Mouse (Mus musculus) small intestine, adult 2 months (tissue): ENCODE results near the gene Ntrk3. TPM values are rescaled to one million over a fixed set of nuclear protein-coding genes. Genes with fewer than 3 reads are reported as not detected.
A peak's percentile ranks its signal among the peaks of the same experiment; 100 is the strongest.

ENCODE experiments used
- H3K27ac ChIP-seq: fragments of 200-500 bp; 2 replicates; pipeline ENCODE4 v1.5.1; 2012; ENCODE audit warnings: low read depth, low read length, control low read depth, inconsistent platforms; ENCODE audit not compliant: insufficient read depth
- H3K27me3 ChIP-seq: fragments of 200-500 bp; 2 replicates; pipeline ENCODE4 v1.6.1; 2012; ENCODE audit warnings: mild to moderate bottlenecking, moderate library complexity, low read length, inconsistent platforms; ENCODE audit not compliant: control insufficient read depth, insufficient read depth
- H3K36me3 ChIP-seq: fragments of 200-500 bp; 2 replicates; pipeline ENCODE4 v1.6.1; 2012; ENCODE audit warnings: mild to moderate bottlenecking, low read length, control low read depth, inconsistent platforms; ENCODE audit not compliant: control insufficient read depth, insufficient read depth
- H3K4me1 ChIP-seq: fragments of 200-500 bp; 2 replicates; pipeline ENCODE4 v1.6.1; 2012; ENCODE audit warnings: low read length, inconsistent platforms, mixed read lengths; ENCODE audit not compliant: control insufficient read depth, insufficient read depth, insufficient read length
- H3K4me3 ChIP-seq: fragments of 200-500 bp; 2 replicates; pipeline ENCODE4 v1.5.1; 2012; ENCODE audit warnings: low read depth, mild to moderate bottlenecking, control low read depth, inconsistent platforms, low read length, moderate library complexity
- CTCF ChIP-seq: fragments of 200-500 bp; IDR thresholded peaks from 2 replicates; pipeline ENCODE4 v1.5.1; 2012; ENCODE audit warnings: low read depth, mild to moderate bottlenecking, control low read depth, inconsistent platforms, low read length, moderate library complexity, mixed read lengths; ENCODE audit not compliant: insufficient replicate concordance, insufficient read length; ENCODE audit errors: extremely low read depth
- POLR2A ChIP-seq: fragments of 200-500 bp; IDR thresholded peaks from 2 replicates; pipeline ENCODE4 v1.6.1; 2012; ENCODE audit warnings: low read depth, mild to moderate bottlenecking, control low read depth, inconsistent platforms, low read length, moderate library complexity
- WGBS: fragments of 180-500 bp; shearing (Covaris S2); methylation state at CpG from one replicate; pipeline ENCODE4 v1.1.7; 2018; 5-methylcytosine and 5-hydroxymethylcytosine counted together
- polyA plus RNA-seq: library from polyadenylated mRNA; depleted of rRNA; stranded (reverse); fragments of >200 nt; gene quantifications from 2 replicates; pipeline ENCODE4 v1.2.3, GENCODE M21; 2012; rRNA removed

Gene Ntrk3
- 0.46 and 0.61 TPM in 2 replicates for polyA plus RNA-seq

DNA sequence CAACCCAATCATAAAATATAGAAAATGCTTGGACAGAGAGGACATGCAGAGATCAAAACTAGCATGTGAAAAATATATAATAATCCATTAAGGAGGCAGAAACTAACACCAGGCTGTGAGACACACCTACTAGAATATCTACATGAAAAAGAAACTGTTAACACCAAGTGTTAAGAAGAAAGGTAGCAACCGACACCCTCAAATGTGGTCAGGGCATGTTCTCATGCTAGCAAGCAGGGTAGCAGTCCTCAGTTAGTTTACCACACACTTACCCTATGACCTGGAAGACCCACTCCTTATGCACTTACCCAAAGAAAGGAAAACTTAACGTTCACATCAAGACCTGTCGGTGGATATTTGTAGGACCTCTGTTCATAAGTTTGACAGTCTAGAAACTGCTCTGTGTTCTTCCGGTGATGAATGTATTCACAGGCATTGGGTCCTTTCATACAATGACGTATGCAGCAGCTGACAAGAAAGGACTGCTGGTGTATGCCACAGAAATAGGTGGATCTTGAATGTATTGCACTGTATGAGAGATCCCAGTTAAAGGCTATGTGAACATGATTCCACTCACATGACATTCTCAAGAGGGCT, at the start of gene Ntrk3:
TSS of gene Ntrk3 (minus strand) at position 399 of the 597 bp plus-strand sequence.
- H3K4me3 ChIP-seq = no peak within 1 kb of the TSS
- TF ChIP-seq POLR2A (no peak), CTCF (no peak)
- H3K27ac ChIP-seq = no peak within 1 kb of the TSS
- no peaks in the 10 kb centered on the region for H3K36me3 ChIP-seq
- WGBS = 78% methylated on average over 5 of the region's 5 CpGs
- no peaks in the 10 kb centered on the region for H3K27me3 ChIP-seq
- H3K4me1 ChIP-seq = no peaks in the 10 kb centered on the region

DNA sequence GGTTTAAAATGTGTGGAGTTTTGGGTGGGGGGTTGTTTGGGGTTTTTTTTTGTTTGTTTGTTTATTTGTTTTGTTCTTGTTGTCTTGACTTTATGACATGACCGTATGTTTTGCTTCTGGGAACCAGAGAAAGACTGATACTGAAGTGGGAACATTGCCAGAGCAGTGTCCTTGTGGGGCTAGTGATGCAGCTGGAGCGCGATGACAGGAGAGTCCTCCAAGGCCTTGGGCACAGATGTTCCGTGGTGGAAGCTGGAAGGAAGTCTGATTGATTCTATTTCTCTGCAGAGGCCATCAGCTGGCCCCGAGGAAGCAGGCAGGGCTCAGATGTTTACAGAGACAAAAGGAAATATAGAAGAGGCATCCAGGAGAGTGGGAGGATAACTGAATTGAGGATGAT, 48.1 kb upstream of the Ntrk3 start:
- WGBS = 60% methylated on average over 5 of the region's 5 CpGs
- Histone ChIP-seq H3K4me1 (no peaks in the 10 kb centered on the region), H3K27me3 (no peaks in the 10 kb centered on the region), H3K36me3 (peaks cover 7% of the 10 kb centered on the region; the same call in 1 of the 2 replicates), H3K4me3 (no peak overlapping the region), H3K27ac (no peak overlapping the region)
- TF ChIP-seq POLR2A = no peak
- no peak for TF ChIP-seq CTCF

- no peaks in the 10 kb centered on the region for H3K4me1 ChIP-seq
- TF ChIP-seq CTCF (no peak), POLR2A (peak; percentile 69)
- H3K36me3 ChIP-seq = peaks cover 20% of the 10 kb centered on the region
- H3K27me3 ChIP-seq = no peaks in the 10 kb centered on the region
- under 1% methylated on average over 44 of the region's 44 CpGs for WGBS
- H3K27ac ChIP-seq = no peak within 1 kb of the TSS
- H3K4me3 ChIP-seq = peak within 1 kb of the TSS; percentile 80
These were observed 45.1 kb upstream of the Ntrk3 start, which contains the start of the genes Mrps11 and Mrpl46 for GRCm38 (mm10) chr7:78782639-78783581. Gene Mrps11, plus strand, starts transcription at chr7:78783119. Gene Mrpl46, minus strand, starts transcription at chr7:78783531.

GRCm38 (mm10) chr7:78778741-78779140, 40.9 kb upstream of the Ntrk3 start:
- Histone ChIP-seq H3K4me3 (no peak overlapping the region), H3K27ac (no peak overlapping the region), H3K27me3 (no peaks in the 10 kb centered on the region), H3K36me3 (peaks cover 50% of the 10 kb centered on the region), H3K4me1 (no peaks in the 10 kb centered on the region)
- TF ChIP-seq CTCF (no peak), POLR2A (no peak)
- 79% methylated on average over 5 of the region's 5 CpGs for WGBS

DNA sequence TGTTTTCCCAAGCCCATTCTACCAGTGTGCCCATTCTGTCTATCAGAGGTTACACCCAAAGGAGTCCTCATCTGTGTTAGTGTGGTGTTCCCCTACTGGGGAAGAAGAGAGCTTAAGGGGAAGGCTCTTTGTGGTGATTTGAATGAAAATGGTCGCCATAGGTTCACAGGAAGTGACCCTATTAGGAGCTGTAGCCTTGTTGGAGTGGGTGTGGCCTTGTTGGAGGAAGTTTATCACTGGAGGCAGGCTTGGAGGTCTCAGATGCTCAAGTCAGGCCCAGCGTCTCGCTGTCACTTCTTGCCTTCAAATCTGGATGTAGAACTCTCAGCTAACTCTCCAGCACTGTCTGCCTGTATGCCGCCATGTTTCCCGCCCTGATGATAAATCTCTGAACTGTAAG, 33.1 kb upstream of the Ntrk3 start:
- H3K4me3 ChIP-seq = no peak overlapping the region
- no peaks in the 10 kb centered on the region for H3K4me1 ChIP-seq
- WGBS = 86% methylated on average over 5 of the region's 5 CpGs
- H3K36me3 ChIP-seq = peaks cover 25% of the 10 kb centered on the region
- no peak overlapping the region for H3K27ac ChIP-seq
- TF ChIP-seq POLR2A = no peak
- TF ChIP-seq CTCF = no peak
- no peaks in the 10 kb centered on the region for H3K27me3 ChIP-seq

GRCm38 (mm10) chr7:78769075-78769652, 31.4 kb upstream of the Ntrk3 start:
- no peaks in the 10 kb centered on the region for H3K27me3 ChIP-seq
- H3K27ac ChIP-seq = no peak overlapping the region
- no peaks in the 10 kb centered on the region for H3K4me1 ChIP-seq
- peaks cover 10% of the 10 kb centered on the region for H3K36me3 ChIP-seq
- 32% methylated on average over 7 of the region's 7 CpGs for WGBS
- TF ChIP-seq POLR2A (no peak), CTCF (no peak)
- no peak overlapping the region for H3K4me3 ChIP-seq
